Mouse (Mus musculus): Measurements from ENCODE around the gene Rbm31y. TPM values are rescaled to one million over a fixed set of nuclear protein-coding genes. Genes with fewer than 3 reads are reported as not detected.

The Rbm31y gene
- 0.22 TPM for polyA plus RNA-seq (2014; fragmentation: Illumina TruSeq; extraction: RNeasy Lipid Tissue Mini Kit (QIAGEN cat#74804); ENCODE audit: low read depth, low replicate concordance)

GRCm38 (mm10) chrY:17400461-17400860 lies at the start of gene Rbm31y:
TSS of gene Rbm31y (plus strand) at chrY:17400761.

Data from adipose tissue, adult 10 weeks (tissue).